26 mouse cellular contexts compared by ENCODE assay signal in the genomic region with DNA sequence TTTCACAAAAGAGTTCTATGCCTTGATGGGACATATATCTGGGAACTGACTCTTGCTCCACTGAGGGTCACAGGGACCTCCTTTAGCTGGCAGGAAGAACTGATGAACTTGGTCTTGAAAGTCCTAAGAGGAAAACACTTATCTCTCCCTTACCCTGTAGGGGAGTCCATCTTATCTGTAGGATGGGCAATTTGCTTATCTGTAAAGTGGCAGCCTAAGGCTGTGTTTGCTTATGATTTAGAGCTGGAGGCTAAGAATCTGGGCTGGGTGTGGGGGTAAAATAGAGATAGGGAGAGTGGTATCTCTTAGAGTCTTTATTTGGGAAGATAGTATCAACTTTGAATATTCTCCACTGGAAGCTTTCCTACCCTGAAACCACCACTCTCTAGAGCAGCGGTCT.
"Had no signal": no experiment of that assay in that cellular context is flagged by ENCODE, and none has a peak within 500 bp of the region (broad histone marks: within the 10 kb centered on the region; RNA-seq: fewer than 3 reads in every experiment).

No protein-coding gene starts in this region.

- H3K9me3 ChIP-seq: embryonic facial prominence, embryonic 10.5 days; embryonic facial prominence, embryonic 12.5 days; embryonic facial prominence, embryonic 13.5 days; embryonic facial prominence, embryonic 15.5 days; forebrain, embryonic 10.5 days; forebrain, embryonic 12.5 days; forebrain, embryonic 13.5 days; forebrain, embryonic 15.5 days had no signal

- DNase-seq: cerebellum, adult 9-10 months; cerebellum, adult 9-11 months; cerebellum, postnatal 10 days; cerebellum, postnatal 14 days; cerebellum, postnatal 25 days; cerebellum, postnatal 36 days; embryo, embryonic 11 days; forebrain, postnatal 0 days; gastrocnemius, adult 2 months; gastrocnemius, postnatal 10 days; gastrocnemius, postnatal 14 days; gastrocnemius, postnatal 25 days; heart, adult 11 months; heart, adult 18-20 months; heart, adult 2 months had no signal

- ATAC-seq: forebrain, embryonic 13.5 days; forebrain, embryonic 14.5 days; forebrain, embryonic 15.5 days; forebrain, embryonic 16.5 days; forebrain, postnatal 0 days had no signal

- H3K36me3 ChIP-seq: embryonic facial prominence, embryonic 10.5 days; embryonic facial prominence, embryonic 13.5 days; embryonic facial prominence, embryonic 15.5 days; forebrain, embryonic 12.5 days; forebrain, embryonic 15.5 days had no signal

- H3K4me1 ChIP-seq: embryonic facial prominence, embryonic 10.5 days; embryonic facial prominence, embryonic 12.5 days; embryonic facial prominence, embryonic 13.5 days; embryonic facial prominence, embryonic 15.5 days; forebrain, embryonic 10.5 days; forebrain, embryonic 12.5 days; forebrain, embryonic 13.5 days; forebrain, embryonic 15.5 days had no signal

- H3K4me2 ChIP-seq: embryonic facial prominence, embryonic 12.5 days; embryonic facial prominence, embryonic 13.5 days; embryonic facial prominence, embryonic 15.5 days; forebrain, embryonic 12.5 days; forebrain, embryonic 13.5 days; forebrain, embryonic 15.5 days had no signal

- H3K27me3 ChIP-seq: embryonic facial prominence, embryonic 12.5 days; embryonic facial prominence, embryonic 15.5 days; forebrain, embryonic 13.5 days; forebrain, embryonic 15.5 days had no signal

- H3K9ac ChIP-seq: embryonic facial prominence, embryonic 12.5 days; embryonic facial prominence, embryonic 13.5 days; embryonic facial prominence, embryonic 15.5 days; forebrain, embryonic 12.5 days; forebrain, embryonic 13.5 days; forebrain, embryonic 15.5 days; forebrain, postnatal 0 days had no signal

- H3K27ac ChIP-seq: embryonic facial prominence, embryonic 10.5 days; embryonic facial prominence, embryonic 12.5 days; embryonic facial prominence, embryonic 13.5 days; embryonic facial prominence, embryonic 15.5 days; forebrain, embryonic 10.5 days; forebrain, embryonic 12.5 days; forebrain, embryonic 13.5 days; forebrain, embryonic 15.5 days; gastrocnemius, adult 2 months; heart, adult 2 months had no signal

- H3K4me3 ChIP-seq: embryonic facial prominence, embryonic 10.5 days; embryonic facial prominence, embryonic 12.5 days; embryonic facial prominence, embryonic 13.5 days; embryonic facial prominence, embryonic 15.5 days; erythroblast, embryonic 14.5 days; forebrain, embryonic 10.5 days; forebrain, embryonic 12.5 days; forebrain, embryonic 13.5 days; forebrain, embryonic 15.5 days; gastrocnemius, adult 2 months; heart, adult 2 months had no signal
